Mouse (Mus musculus) hindbrain, embryonic 15.5 days (tissue): ENCODE results near the gene Ubald1. TPM values are rescaled to one million over a fixed set of nuclear protein-coding genes. Genes with fewer than 3 reads are reported as not detected.

ENCODE experiments used
- ATAC-seq: fragments of 200-750 bp; cut with Nextera tagmentation; 2 replicates; pipeline ENCODE4 v1.8.0; 2017; ENCODE audit warnings: low read depth, moderate number of reproducible peaks, moderate TSS enrichment; ENCODE audit not compliant: low FRiP score
- H3K27ac ChIP-seq: fragments of 300-500 bp; sonication (generic); replicated peaks from 2 replicates; pipeline ENCODE4 v1.5.1; 2015; ENCODE audit warnings: mild to moderate bottlenecking, inconsistent platforms
- H3K27me3 ChIP-seq: fragments of 300-500 bp; sonication (generic); 2 replicates; pipeline ENCODE4 v1.6.1; 2015; ENCODE audit warnings: control low read depth, inconsistent platforms
- H3K36me3 ChIP-seq: fragments of 300-500 bp; sonication (generic); 2 replicates; pipeline ENCODE4 v1.6.1; 2015; ENCODE audit warnings: control low read depth, inconsistent platforms
- H3K4me1 ChIP-seq: fragments of 300-500 bp; sonication (generic); replicated peaks from 2 replicates; pipeline ENCODE4 v1.6.1; 2015; ENCODE audit warnings: control low read depth, inconsistent platforms
- H3K4me2 ChIP-seq: fragments of 300-500 bp; sonication (generic); 2 replicates; pipeline ENCODE4 v1.6.1; 2015; ENCODE audit warnings: moderate library complexity, mild to moderate bottlenecking, inconsistent platforms
- H3K4me3 ChIP-seq: fragments of 300-500 bp; sonication (generic); 2 replicates; pipeline ENCODE4 v1.5.1; 2015; ENCODE audit warnings: mild to moderate bottlenecking, inconsistent platforms
- H3K9ac ChIP-seq: fragments of 300-500 bp; sonication (generic); 2 replicates; pipeline ENCODE4 v1.6.1; 2015; ENCODE audit warnings: inconsistent platforms
- H3K9me3 ChIP-seq: fragments of 300-500 bp; sonication (generic); 2 replicates; pipeline ENCODE4 v1.6.1; 2016; ENCODE audit warnings: control low read depth, inconsistent platforms
- WGBS: fragments of 180-500 bp; shearing (Covaris S2); methylation state at CpG from one replicate; pipeline ENCODE4 v1.1.7; 2015; 5-methylcytosine and 5-hydroxymethylcytosine counted together
- polyA plus RNA-seq: library from polyadenylated mRNA; unstranded; fragments of >200 nt; fragmentation: Nextera tagmentation; extraction: Ambion mirVana; gene quantifications from 2 replicates; pipeline ENCODE4 v1.2.1, GENCODE M21; 2015

Gene Ubald1
- polyA plus RNA-seq, 1 experiment from 2014 or later, result 69.2 TPM

GRCm38 (mm10) chr16:4829271-4829900 lies 50.7 kb downstream of the Ubald1 start:
- H3K27ac ChIP-seq, result no peak overlapping the region
- no peaks in the 10 kb centered on the region for H3K36me3 ChIP-seq
- no peak overlapping the region for H3K4me2 ChIP-seq
- 84% methylated on average over 6 of the region's 6 CpGs for WGBS
- ATAC-seq, result no peak
- no peak overlapping the region for H3K9ac ChIP-seq
- no peaks in the 10 kb centered on the region for H3K9me3 ChIP-seq
- H3K27me3 ChIP-seq, result no peaks in the 10 kb centered on the region
- H3K4me3 ChIP-seq, result no peak overlapping the region
- no peaks in the 10 kb centered on the region for H3K4me1 ChIP-seq

- ATAC-seq, result no peak
- H3K9ac ChIP-seq, result no peak overlapping the region
- H3K9me3 ChIP-seq, result no peaks in the 10 kb centered on the region
- no peak overlapping the region for H3K4me2 ChIP-seq
- 87% methylated on average over 5 of the region's 5 CpGs for WGBS
- H3K4me3 ChIP-seq, result no peak overlapping the region
- no peaks in the 10 kb centered on the region for H3K27me3 ChIP-seq
- H3K27ac ChIP-seq, result no peak overlapping the region
- no peaks in the 10 kb centered on the region for H3K4me1 ChIP-seq
- H3K36me3 ChIP-seq, result no peaks in the 10 kb centered on the region
Observed at GRCm38 (mm10) chr16:4827639-4828038, 52.5 kb downstream of the Ubald1 start.

Other genes with a start within 250 kb of the Ubald1 start
- 5.9 and 6.4 TPM in 2 replicates for gene Vasn, start 240.4 kb downstream of the Ubald1 start, polyA plus RNA-seq
- 63.7 and 63.9 TPM in 2 replicates for gene Dnaja3, start 240.3 kb downstream of the Ubald1 start, polyA plus RNA-seq
- gene Coro7, start 200.5 kb downstream of the Ubald1 start, polyA plus RNA-seq, result 32.8 and 37.2 TPM in 2 replicates
- 64.5 and 68.4 TPM in 2 replicates for gene Nmral1, start 161.0 kb downstream of the Ubald1 start, polyA plus RNA-seq
- 108 and 109 TPM in 2 replicates for gene Hmox2, start 154.0 kb downstream of the Ubald1 start, polyA plus RNA-seq
- gene Cdip1, start 90.0 kb downstream of the Ubald1 start, polyA plus RNA-seq, result 125 and 134 TPM in 2 replicates
- gene 4930562C15Rik, start 44.9 kb downstream of the Ubald1 start, polyA plus RNA-seq, result 0.26 and 0.43 TPM in 2 replicates
- 118 and 126 TPM in 2 replicates for gene Mgrn1, start 5.9 kb upstream of the Ubald1 start, polyA plus RNA-seq
- gene Nudt16l1, start 58.4 kb upstream of the Ubald1 start, polyA plus RNA-seq, result 128 and 130 TPM in 2 replicates
- gene Anks3, start 83.9 kb upstream of the Ubald1 start, polyA plus RNA-seq, result 71.4 and 71.9 TPM in 2 replicates
- not detected in 2 replicates for gene Sept12, start 117.5 kb upstream of the Ubald1 start, polyA plus RNA-seq
- gene Smim22, start 127.0 kb upstream of the Ubald1 start, polyA plus RNA-seq, result 2.7 and 4.3 TPM in 2 replicates
- gene Rogdi, start 133.2 kb upstream of the Ubald1 start, polyA plus RNA-seq, result 140 and 164 TPM in 2 replicates
- gene Glyr1, start 169.5 kb upstream of the Ubald1 start, polyA plus RNA-seq, result 176 and 180 TPM in 2 replicates
- 13.0 and 13.9 TPM in 2 replicates for gene Ubn1, start 169.7 kb upstream of the Ubald1 start, polyA plus RNA-seq